ENCODE assay signal across 15 mouse cellular contexts in the genomic region with DNA sequence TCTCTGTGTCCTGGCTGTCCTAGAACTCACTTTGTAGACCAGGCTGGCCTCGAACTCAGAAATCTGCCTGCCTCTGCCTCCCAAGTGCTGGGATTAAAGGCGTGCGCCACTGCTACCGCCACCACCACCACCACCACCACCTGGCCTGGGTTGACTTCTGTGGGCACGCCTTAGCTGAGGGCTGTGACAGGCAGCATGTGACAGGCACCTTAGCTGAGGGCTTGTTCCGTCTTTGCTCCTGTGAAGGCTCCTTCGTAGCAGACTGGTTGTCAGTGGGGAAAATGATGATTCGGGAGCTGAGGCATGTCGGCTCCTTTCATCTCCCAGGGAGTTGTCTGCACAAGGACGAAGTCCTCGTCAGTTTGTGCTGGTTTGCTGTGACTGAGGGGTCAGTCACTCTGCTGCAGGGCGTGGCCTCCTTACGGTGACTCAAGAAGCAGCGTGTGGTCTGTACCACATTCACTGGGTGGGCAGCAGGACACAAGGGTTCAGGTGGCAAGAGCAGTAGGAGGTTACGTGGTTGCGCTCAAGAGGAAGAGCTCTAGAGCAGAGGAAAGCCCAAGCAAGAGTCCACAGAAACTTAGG. TPM values are rescaled to one million over a fixed set of nuclear protein-coding genes. Genes with fewer than 3 reads are reported as not detected.
DNase-seq lines count a peak whose midpoint lies in the region; ATAC-seq and TF ChIP-seq lines count a peak whose summit lies in the region.
"Had no signal": no experiment of that assay in that cellular context is flagged by ENCODE, and none has a peak within 500 bp of the region (broad histone marks: within the 10 kb centered on the region; RNA-seq: fewer than 3 reads in every experiment).

No protein-coding gene starts in this region.

- H3K9ac ChIP-seq in heart, postnatal 0 days (replicated peaks; ENCODE audit: low read depth, low read length) = no peak overlapping the region
- H3K9ac ChIP-seq in heart, embryonic 11.5 days (ENCODE audit: low read depth, low read length) = no peak overlapping the region
- H3K9ac ChIP-seq in liver, embryonic 15.5 days = no peak overlapping the region
- H3K9ac ChIP-seq in forebrain, embryonic 12.5 days = no peak overlapping the region
- H3K9ac ChIP-seq: heart, embryonic 12.5 days had no signal

- peaks cover 61% of the 10 kb centered on the region for H3K36me3 ChIP-seq in heart, postnatal 0 days (replicated peaks; ENCODE audit: control insufficient read depth, insufficient read depth, low read length)
- peaks cover 44% of the 10 kb centered on the region for H3K36me3 ChIP-seq in heart, embryonic 11.5 days (ENCODE audit: control insufficient read depth, insufficient read depth, low read length)
- H3K36me3 ChIP-seq in liver, embryonic 15.5 days (replicated peaks) = peaks cover 97% of the 10 kb centered on the region
- H3K36me3 ChIP-seq in forebrain, embryonic 12.5 days (replicated peaks) = peaks cover 91% of the 10 kb centered on the region

- H3K9me3 ChIP-seq in heart, postnatal 0 days (replicated peaks; ENCODE audit: control insufficient read depth, low read length) = no peaks in the 10 kb centered on the region
- H3K9me3 ChIP-seq in heart, embryonic 11.5 days (replicated peaks; ENCODE audit: control insufficient read depth, low read length) = no peaks in the 10 kb centered on the region
- no peaks in the 10 kb centered on the region for H3K9me3 ChIP-seq in liver, embryonic 15.5 days (replicated peaks)
- no peaks in the 10 kb centered on the region for H3K9me3 ChIP-seq in forebrain, embryonic 12.5 days
- H3K9me3 ChIP-seq: heart, embryonic 12.5 days had no signal

- H3K4me2 ChIP-seq in heart, postnatal 0 days (ENCODE audit: low read depth, low read length) = no peak overlapping the region
- no peak overlapping the region for H3K4me2 ChIP-seq in heart, embryonic 11.5 days
- no peak overlapping the region for H3K4me2 ChIP-seq in liver, embryonic 15.5 days
- H3K4me2 ChIP-seq in forebrain, embryonic 12.5 days = no peak overlapping the region
- H3K4me2 ChIP-seq: heart, embryonic 12.5 days had no signal

- no peak for DNase-seq in heart, postnatal 0 days (ENCODE audit: low spot score)
- DNase-seq in adrenal gland, adult 2 months = peak; percentile 71
- no peak for DNase-seq in left cerebral cortex, postnatal 4 days
- no peak for DNase-seq in urinary bladder, postnatal 10 days (ENCODE audit: low spot score)
- DNase-seq: cerebellum, postnatal 36 days; thymus, postnatal 36 days had no signal

- H3K27me3 ChIP-seq in heart, postnatal 0 days (ENCODE audit: control insufficient read depth, insufficient read depth, low read length) = no peaks in the 10 kb centered on the region
- H3K27me3 ChIP-seq in heart, embryonic 11.5 days (ENCODE audit: control insufficient read depth, insufficient read depth, low read length) = no peaks in the 10 kb centered on the region
- no peaks in the 10 kb centered on the region for H3K27me3 ChIP-seq in liver, embryonic 15.5 days
- H3K27me3 ChIP-seq in forebrain, embryonic 12.5 days = no peaks in the 10 kb centered on the region
- H3K27me3 ChIP-seq: heart, embryonic 12.5 days had no signal

- TF ChIP-seq CTCF in heart, postnatal 0 days (IDR thresholded peaks at IDR 0.05; ENCODE audit: low read depth) = no peak
- no peak for TF ChIP-seq CTCF in bone marrow, adult 2 months (IDR thresholded peaks at IDR 0.05; ENCODE audit: control insufficient read depth, insufficient read depth, low read length)

- no peaks in the 10 kb centered on the region for H3K4me1 ChIP-seq in heart, postnatal 0 days (ENCODE audit: control insufficient read depth, insufficient read depth)
- no peaks in the 10 kb centered on the region for H3K4me1 ChIP-seq in heart, embryonic 11.5 days (ENCODE audit: control insufficient read depth, insufficient read depth, low read length)
- peaks cover 6% of the 10 kb centered on the region; the same call in 1 of the 2 replicates for H3K4me1 ChIP-seq in bone marrow, adult 2 months (ENCODE audit: control insufficient read depth, insufficient read depth, low read length)
- H3K4me1 ChIP-seq in liver, embryonic 15.5 days (replicated peaks) = peaks cover 28% of the 10 kb centered on the region
- no peaks in the 10 kb centered on the region for H3K4me1 ChIP-seq in forebrain, embryonic 12.5 days
- H3K4me1 ChIP-seq: heart, embryonic 12.5 days had no signal

- no peak for TF ChIP-seq POLR2A in bone marrow, adult 2 months (IDR thresholded peaks at IDR 0.05; ENCODE audit: borderline replicate concordance, control insufficient read depth, low read depth, low read length)

- no peak overlapping the region for H3K4me3 ChIP-seq in heart, postnatal 0 days (ENCODE audit: low read depth, low read length)
- H3K4me3 ChIP-seq in heart, embryonic 11.5 days (ENCODE audit: low read depth, low read length) = no peak overlapping the region
- H3K4me3 ChIP-seq in bone marrow, adult 2 months (replicated peaks; ENCODE audit: control insufficient read depth, low read depth, low read length) = no peak overlapping the region
- H3K4me3 ChIP-seq in liver, embryonic 15.5 days (replicated peaks) = no peak overlapping the region
- H3K4me3 ChIP-seq in forebrain, embryonic 12.5 days (replicated peaks) = no peak overlapping the region
- H3K4me3 ChIP-seq: heart, embryonic 12.5 days had no signal

- 0 out of 2 replicates have a peak overlapping the region, but pooled peaks have one; percentile 15 for H3K27ac ChIP-seq in heart, postnatal 0 days (ENCODE audit: low read depth)
- no peak overlapping the region for H3K27ac ChIP-seq in heart, embryonic 11.5 days (ENCODE audit: low read depth, low read length)
- peak overlapping the region; percentile 39 for H3K27ac ChIP-seq in bone marrow, adult 2 months (ENCODE audit: control insufficient read depth, insufficient read depth, low read depth, low read length, poor library complexity)
- H3K27ac ChIP-seq in liver, embryonic 15.5 days (replicated peaks) = peak overlapping the region; percentile 53; the same call in 1 of the 2 replicates
- no peak overlapping the region for H3K27ac ChIP-seq in forebrain, embryonic 12.5 days

- 84% methylated on average over 16 of the region's 16 CpGs for WGBS in heart, postnatal 0 days
- WGBS in heart, embryonic 11.5 days (ENCODE audit: insufficient replicate concordance) = 90% methylated on average over 16 of the region's 16 CpGs
- 85% methylated on average over 16 of the region's 16 CpGs for WGBS in bone marrow, adult 2 months
- WGBS in liver, embryonic 15.5 days (ENCODE audit: insufficient replicate concordance) = 86% methylated on average over 16 of the region's 16 CpGs
- 95% methylated on average over 16 of the region's 16 CpGs for WGBS in forebrain, embryonic 12.5 days

- intact Hi-C loops in left cerebral cortex, postnatal 4 days (cut with DNase I) = loop anchor here (10.0 kb wide), 1 partner anchor 128 kb away; no protein-coding TSS in a partner anchor

- no peak for ATAC-seq in heart, postnatal 0 days (ENCODE audit: insufficient read depth, low read depth)
- ATAC-seq in heart, embryonic 11.5 days (replicated peaks; ENCODE audit: insufficient number of reproducible peaks, low FRiP score, low TSS enrichment) = no peak
- no peak for ATAC-seq in liver, embryonic 15.5 days (ENCODE audit: insufficient read depth)
- no peak for ATAC-seq in forebrain, embryonic 12.5 days (ENCODE audit: low FRiP score)
- ATAC-seq: CD4-positive, CD25-positive, alpha-beta regulatory T cell, adult 4 months had no signal

- TF ChIP-seq EP300 in heart, postnatal 0 days (IDR thresholded peaks at IDR 0.05; ENCODE audit: low read depth) = no peak

RNA-seq across cellular contexts. Expression of gene Nsl1, which starts 9.6 kb away (rescaled TPM):
- 3.0 and 3.2 TPM in 2 replicates for total RNA-seq in heart, postnatal 0 days (2014; rRNA removed; ENCODE audit: low replicate concordance)
- polyA plus RNA-seq in heart, postnatal 0 days (2015; fragmentation: Nextera tagmentation; extraction: Ambion mirVana) = 3.5 and 4.1 TPM in 2 replicates
- 12.7 and 14.0 TPM in 2 replicates for polyA plus RNA-seq in heart, embryonic 11.5 days (2014; fragmentation: Nextera tagmentation; extraction: Ambion mirVana)
- 1 to 10 TPM in 1 of 2 experiments, under 1 TPM in 1; 0.52 to 1.2 TPM for total RNA-seq in adrenal gland, adult 2 months (2021)
- polyA plus RNA-seq in adrenal gland, adult 2 months (2012; rRNA removed) = 0.17 and 0.22 TPM in 2 replicates
- polyA plus RNA-seq in bone marrow, adult 2 months (2011; ENCODE audit: insufficient read depth, insufficient read length, low replicate concordance, missing spikeins) = 5.5 and 10.6 TPM in 2 replicates
- polyA plus RNA-seq in liver, embryonic 15.5 days (2015; fragmentation: Nextera tagmentation; extraction: Ambion mirVana) = 14.3 and 14.6 TPM in 2 replicates
- polyA plus RNA-seq in forebrain, embryonic 12.5 days (2016; fragmentation: Nextera tagmentation; extraction: Ambion mirVana) = 26.4 and 28.1 TPM in 2 replicates
- 1 to 10 TPM; 2.3 to 2.7 TPM for total RNA-seq in left cerebral cortex, postnatal 4 days (2021)

RNA-seq across cellular contexts. Expression of gene Tatdn3, which starts 9.7 kb away (rescaled TPM):
- 8.3 and 18.8 TPM in 2 replicates for total RNA-seq in heart, postnatal 0 days (2014; rRNA removed; ENCODE audit: low replicate concordance)
- polyA plus RNA-seq in heart, postnatal 0 days (2015; fragmentation: Nextera tagmentation; extraction: Ambion mirVana) = 20.0 and 21.2 TPM in 2 replicates
- polyA plus RNA-seq in heart, embryonic 11.5 days (2014; fragmentation: Nextera tagmentation; extraction: Ambion mirVana) = 19.6 and 20.3 TPM in 2 replicates
- 10 to 100 TPM; 12.4 to 14.5 TPM for total RNA-seq in adrenal gland, adult 2 months (2021)
- polyA plus RNA-seq in adrenal gland, adult 2 months (2012; rRNA removed) = 2.2 and 5.9 TPM in 2 replicates
- polyA plus RNA-seq in bone marrow, adult 2 months (2011; ENCODE audit: insufficient read depth, insufficient read length, low replicate concordance, missing spikeins) = 11.1 and 29.6 TPM in 2 replicates
- 5.6 and 6.7 TPM in 2 replicates for polyA plus RNA-seq in liver, embryonic 15.5 days (2015; fragmentation: Nextera tagmentation; extraction: Ambion mirVana)
- polyA plus RNA-seq in forebrain, embryonic 12.5 days (2016; fragmentation: Nextera tagmentation; extraction: Ambion mirVana) = 11.9 and 15.3 TPM in 2 replicates
- total RNA-seq in left cerebral cortex, postnatal 4 days (2021) = 10 to 100 TPM; 15.2 to 17.1 TPM

RNA-seq across cellular contexts. Expression of gene Batf3, which starts 25.2 kb away (rescaled TPM):
- not detected in 2 replicates for total RNA-seq in heart, postnatal 0 days (2014; rRNA removed; ENCODE audit: low replicate concordance)
- 1.2 and 1.3 TPM in 2 replicates for polyA plus RNA-seq in heart, postnatal 0 days (2015; fragmentation: Nextera tagmentation; extraction: Ambion mirVana)
- polyA plus RNA-seq in heart, embryonic 11.5 days (2014; fragmentation: Nextera tagmentation; extraction: Ambion mirVana) = 3.9 and 5.1 TPM in 2 replicates
- 1 to 10 TPM; 2.2 TPM for total RNA-seq in adrenal gland, adult 2 months (2021)
- polyA plus RNA-seq in adrenal gland, adult 2 months (2012; rRNA removed) = 3.5 and 4.9 TPM in 2 replicates
- polyA plus RNA-seq in bone marrow, adult 2 months (2011; ENCODE audit: insufficient read depth, insufficient read length, low replicate concordance, missing spikeins) = 2.9 and 3.8 TPM in 2 replicates
- 1.9 and 2.0 TPM in 2 replicates for polyA plus RNA-seq in liver, embryonic 15.5 days (2015; fragmentation: Nextera tagmentation; extraction: Ambion mirVana)
- polyA plus RNA-seq in forebrain, embryonic 12.5 days (2016; fragmentation: Nextera tagmentation; extraction: Ambion mirVana) = 3.5 and 3.7 TPM in 2 replicates
- 1 to 10 TPM in 1 of 2 experiments, under 1 TPM in 1; 0.62 to 1.2 TPM for total RNA-seq in left cerebral cortex, postnatal 4 days (2021)
- polyA plus RNA-seq: CD4-positive, CD25-positive, alpha-beta regulatory T cell, adult 4 months had no signal

RNA-seq across cellular contexts. Expression of gene Spata45, which starts 36.0 kb away (rescaled TPM):
- not detected in 2 replicates for total RNA-seq in heart, postnatal 0 days (2014; rRNA removed; ENCODE audit: low replicate concordance)
- not detected in 2 replicates for polyA plus RNA-seq in heart, postnatal 0 days (2015; fragmentation: Nextera tagmentation; extraction: Ambion mirVana)
- polyA plus RNA-seq in heart, embryonic 11.5 days (2014; fragmentation: Nextera tagmentation; extraction: Ambion mirVana) = 0.86 TPM in 1 of 2 replicates, not detected in the other
- not detected for total RNA-seq in adrenal gland, adult 2 months (2021)
- not detected in 2 replicates for polyA plus RNA-seq in adrenal gland, adult 2 months (2012; rRNA removed)
- polyA plus RNA-seq in bone marrow, adult 2 months (2011; ENCODE audit: insufficient read depth, insufficient read length, low replicate concordance, missing spikeins) = not detected in 2 replicates
- polyA plus RNA-seq in liver, embryonic 15.5 days (2015; fragmentation: Nextera tagmentation; extraction: Ambion mirVana) = not detected in 2 replicates
- not detected in 2 replicates for polyA plus RNA-seq in forebrain, embryonic 12.5 days (2016; fragmentation: Nextera tagmentation; extraction: Ambion mirVana)
- total RNA-seq in left cerebral cortex, postnatal 4 days (2021) = not detected
- total RNA-seq: left cerebral cortex, postnatal 36 days had no signal
- polyA plus RNA-seq: CD4-positive, CD25-positive, alpha-beta regulatory T cell, adult 4 months; frontal cortex, adult 2 months; heart, embryonic 12.5 days; large intestine, adult 2 months had no signal

RNA-seq across cellular contexts. Expression of gene Flvcr1, which starts 46.5 kb away (rescaled TPM):
- 5.2 and 11.1 TPM in 2 replicates for total RNA-seq in heart, postnatal 0 days (2014; rRNA removed; ENCODE audit: low replicate concordance)
- 1.6 and 2.4 TPM in 2 replicates for polyA plus RNA-seq in heart, postnatal 0 days (2015; fragmentation: Nextera tagmentation; extraction: Ambion mirVana)
- polyA plus RNA-seq in heart, embryonic 11.5 days (2014; fragmentation: Nextera tagmentation; extraction: Ambion mirVana) = 5.4 and 5.6 TPM in 2 replicates
- total RNA-seq in adrenal gland, adult 2 months (2021) = 10 to 100 TPM in 1 of 2 experiments, 1 to 10 TPM in 1; 9.5 to 16.8 TPM
- polyA plus RNA-seq in adrenal gland, adult 2 months (2012; rRNA removed) = 20.7 and 27.7 TPM in 2 replicates
- 5.2 and 5.7 TPM in 2 replicates for polyA plus RNA-seq in bone marrow, adult 2 months (2011; ENCODE audit: insufficient read depth, insufficient read length, low replicate concordance, missing spikeins)
- 2.5 and 3.4 TPM in 2 replicates for polyA plus RNA-seq in liver, embryonic 15.5 days (2015; fragmentation: Nextera tagmentation; extraction: Ambion mirVana)
- polyA plus RNA-seq in forebrain, embryonic 12.5 days (2016; fragmentation: Nextera tagmentation; extraction: Ambion mirVana) = 9.7 and 11.5 TPM in 2 replicates
- 10 to 100 TPM; 27.0 to 27.6 TPM for total RNA-seq in left cerebral cortex, postnatal 4 days (2021)

Comparison
In these comparisons a context has a peak if more than half of its experiments do, and no peak if none do; other contexts are left out.
1. H3K27ac ChIP-seq: peak in heart, postnatal 0 days (single experiment), bone marrow, adult 2 months (single experiment) and liver, embryonic 15.5 days (single experiment); none in heart, embryonic 11.5 days (single experiment) and forebrain, embryonic 12.5 days (single experiment).